In the genomic region with DNA sequence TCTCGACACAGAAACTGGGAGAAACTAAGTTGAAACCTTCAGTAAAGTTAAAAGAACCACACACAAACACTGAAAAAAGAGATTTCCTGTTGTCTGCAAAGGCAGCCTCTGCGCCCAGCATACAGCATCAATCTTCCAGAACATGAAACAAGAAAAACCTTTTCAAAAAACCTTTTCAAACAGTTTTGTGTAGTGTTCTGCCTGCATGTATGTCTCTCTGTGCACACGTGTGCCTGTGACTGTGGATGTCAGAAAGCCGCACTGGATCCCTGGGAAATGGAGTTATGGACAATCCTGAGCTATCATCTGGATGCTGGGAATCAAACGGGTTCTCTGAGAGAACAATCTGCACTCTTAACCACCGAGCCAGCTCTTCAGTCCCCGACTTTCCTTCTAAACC, we compare ENCODE assay signal across 8 mouse cellular contexts. TPM values are rescaled to one million over a fixed set of nuclear protein-coding genes. Genes with fewer than 3 reads are reported as not detected.
DNase-seq lines count a peak whose midpoint lies in the region; ATAC-seq and TF ChIP-seq lines count a peak whose summit lies in the region.

No protein-coding gene starts in this region.

- peak overlapping the region; percentile 44 for H3K27ac ChIP-seq in heart, adult 2 months
- H3K27ac ChIP-seq in forebrain, embryonic 16.5 days (ENCODE audit: low read length) = no peak overlapping the region
- peak overlapping the region; percentile 59 for H3K27ac ChIP-seq in macrophage

- H3K9me3 ChIP-seq in forebrain, embryonic 16.5 days (ENCODE audit: control insufficient read depth, low read length) = no peaks in the 10 kb centered on the region

- H3K27me3 ChIP-seq in heart, adult 2 months (ENCODE audit: control insufficient read depth, insufficient read depth, low read length) = no peaks in the 10 kb centered on the region
- no peaks in the 10 kb centered on the region for H3K27me3 ChIP-seq in C2C12 (ENCODE audit: control insufficient read depth, insufficient read depth, insufficient read length)
- no peaks in the 10 kb centered on the region for H3K27me3 ChIP-seq in forebrain, embryonic 16.5 days (replicated peaks; ENCODE audit: control insufficient read depth, insufficient read depth, low read length)

- no peak for TF ChIP-seq POLR2A in heart, adult 2 months (IDR thresholded peaks at IDR 0.05; ENCODE audit: insufficient read depth, low read depth, low read length)

- H3K36me3 ChIP-seq in heart, adult 2 months (ENCODE audit: control insufficient read depth, insufficient read depth, low read length) = no peaks in the 10 kb centered on the region
- H3K36me3 ChIP-seq in C2C12 (ENCODE audit: control insufficient read depth, insufficient read depth) = peaks cover 26% of the 10 kb centered on the region
- no peaks in the 10 kb centered on the region for H3K36me3 ChIP-seq in forebrain, embryonic 16.5 days (ENCODE audit: control insufficient read depth, insufficient read depth)
- no peaks in the 10 kb centered on the region for H3K36me3 ChIP-seq in macrophage (ENCODE audit: inconsistent target)

- peak overlapping the region; percentile 20 for H3ac ChIP-seq in C2C12 (ENCODE audit: control insufficient read depth, insufficient read length, low read depth)

- no peak for TF ChIP-seq EP300 in heart, adult 2 months (IDR thresholded peaks at IDR 0.05; ENCODE audit: insufficient read depth, low read depth, low read length)

- intact Hi-C loops in heart, adult 2 months (cut with DNase I) = no loop called here

- no peak for TF ChIP-seq CTCF in heart, adult 2 months (IDR thresholded peaks at IDR 0.05)
- TF ChIP-seq CTCF in C2C12 (IDR thresholded peaks at IDR 0.05; ENCODE audit: control insufficient read depth, insufficient read depth, insufficient read length) = no peak

- H3K4me1 ChIP-seq in heart, adult 2 months (ENCODE audit: control insufficient read depth, insufficient read depth, low read length) = peaks cover 25% of the 10 kb centered on the region
- H3K4me1 ChIP-seq in forebrain, embryonic 16.5 days (replicated peaks; ENCODE audit: control insufficient read depth, insufficient read depth, low read length) = peaks cover 35% of the 10 kb centered on the region

- H3K79me3 ChIP-seq in C2C12 (ENCODE audit: low read depth) = peaks cover 61% of the 10 kb centered on the region

- WGBS in heart, adult 2 months = 34% methylated on average over 7 of the region's 7 CpGs
- 63% methylated on average over 7 of the region's 7 CpGs for WGBS in forebrain, embryonic 16.5 days
- WGBS in macrophage (ENCODE audit: missing documents) = 8% methylated on average over 7 of the region's 7 CpGs

- H3K9ac ChIP-seq in heart, adult 2 months (ENCODE audit: low read depth, low read length) = 0 out of 2 replicates have a peak overlapping the region, but pooled peaks have one; percentile 4
- no peak overlapping the region for H3K9ac ChIP-seq in forebrain, embryonic 16.5 days (replicated peaks; ENCODE audit: low read depth, low read length)

- DNase-seq in heart, adult 2 months = peak in 1 of 2 experiments; percentile 14
- no peak for DNase-seq in heart, adult 8-10 months (ENCODE audit: low spot score)
- DNase-seq in cerebellum, adult 11 months = no peak
- no peak for DNase-seq in cerebellum, postnatal 4 days (ENCODE audit: low spot score in 2 of 2)

- peaks cover 5% of the 10 kb centered on the region for H3K79me2 ChIP-seq in heart, adult 2 months (replicated peaks; ENCODE audit: control insufficient read depth, insufficient read depth, low read length)
- peaks cover 65% of the 10 kb centered on the region for H3K79me2 ChIP-seq in C2C12 (ENCODE audit: control insufficient read depth, insufficient read depth)
- H3K79me2 ChIP-seq in macrophage (ENCODE audit: inconsistent target) = peaks cover 55% of the 10 kb centered on the region

- H3K4me3 ChIP-seq in heart, adult 2 months = peak overlapping the region; percentile 28
- H3K4me3 ChIP-seq in C2C12 (ENCODE audit: insufficient read depth, poor library complexity, severe bottlenecking) (peak overlapping the region; percentile 72), macrophage (ENCODE audit: inconsistent target) (peak overlapping the region; percentile 80)
- peak overlapping the region; percentile 13; the same call in 1 of the 2 replicates for H3K4me3 ChIP-seq in forebrain, embryonic 16.5 days (replicated peaks; ENCODE audit: low read length)

- H3K4me2 ChIP-seq in forebrain, embryonic 16.5 days (ENCODE audit: low read length) = peak overlapping the region; percentile 90

- no peak for ATAC-seq in forebrain, embryonic 16.5 days
- ATAC-seq in granulocyte monocyte progenitor cell, adult 5-6 weeks (replicated peaks; ENCODE audit: poor library complexity, severe bottlenecking) = no peak

TF ChIP-seq in C2C12, 6 proteins besides CTCF, POLR2A, EP300 and RAD21 (continues in another document):
- TF ChIP-seq USF1 (IDR thresholded peaks at IDR 0.05; ENCODE audit: low read depth) (no peak), MYOG (IDR thresholded peaks at IDR 0.05; ENCODE audit: control insufficient read depth, extremely low read depth, insufficient read length) (no peak), MYOD1 (IDR thresholded peaks at IDR 0.05; ENCODE audit: control insufficient read depth, insufficient read length, low read depth) (no peak), MAX (IDR thresholded peaks at IDR 0.05) (no peak)

RNA-seq across cellular contexts. Expression of gene Mlec, which starts 1.6 kb away (rescaled TPM):
- total RNA-seq in heart, adult 2 months (2021) = 10 to 100 TPM; 74.6 to 80.6 TPM
- 40.4 and 75.4 TPM in 2 replicates for polyA plus RNA-seq in heart, adult 2 months (2012; rRNA removed)
- 10 to 100 TPM; 75.2 to 88.5 (median 78.8) TPM for total RNA-seq in heart, adult 8-10 months (2022)
- polyA plus RNA-seq in C2C12 (2012; fragmentation: generic; extraction: Trizol) (120 TPM), macrophage (2018) (48.9 to 54.7 TPM (median 49.7 TPM) in 3 replicates)
- polyA plus RNA-seq in forebrain, embryonic 16.5 days (2015; fragmentation: Nextera tagmentation; extraction: Ambion mirVana) = 19.3 and 21.1 TPM in 2 replicates
- 10 to 100 TPM in 20 of 26 experiments, 1 to 10 TPM in 6; 5.1 to 57.8 (median 20.7) TPM for total RNA-seq in macrophage (2018; cell fraction: chromatin; rRNA removed)
- total RNA-seq in macrophage (2018; cell fraction: cytosol; rRNA removed) = 10 to 100 TPM; 16.3 to 66.5 (median 31.9) TPM
- 10 to 100 TPM; 13.5 to 80.8 (median 35.8) TPM for total RNA-seq in macrophage (2018; cell fraction: nucleus; rRNA removed)
- total RNA-seq in granulocyte monocyte progenitor cell, adult 5-6 weeks (2014; fragmentation: Nextera tagmentation) = 247 and 279 TPM in 2 replicates
- 290 and 318 TPM in 2 replicates for total RNA-seq in granulocyte monocyte progenitor cell, adult 5-6 weeks (2017)

RNA-seq across cellular contexts. Expression of gene Unc119b, which starts 21.6 kb away (rescaled TPM):
- 10 to 100 TPM; 15.8 to 22.0 TPM for total RNA-seq in heart, adult 2 months (2021)
- polyA plus RNA-seq in heart, adult 2 months (2012; rRNA removed) = 18.4 and 27.8 TPM in 2 replicates
- 10 to 100 TPM; 11.8 to 18.5 (median 14.5) TPM for total RNA-seq in heart, adult 8-10 months (2022)
- polyA plus RNA-seq in C2C12 (2012; fragmentation: generic; extraction: Trizol) (39.0 TPM), macrophage (2018) (4.7 to 6.5 TPM (median 5.0 TPM) in 3 replicates)
- 35.3 and 39.8 TPM in 2 replicates for polyA plus RNA-seq in forebrain, embryonic 16.5 days (2015; fragmentation: Nextera tagmentation; extraction: Ambion mirVana)
- total RNA-seq in macrophage (2018; cell fraction: chromatin; rRNA removed) = 10 to 100 TPM in 1 of 26 experiments, 1 to 10 TPM in 23, under 1 TPM in 2; 0.86 to 14.6 (median 4.4) TPM
- total RNA-seq in macrophage (2018; cell fraction: cytosol; rRNA removed) = 10 to 100 TPM in 1 of 26 experiments, 1 to 10 TPM in 25; 2.7 to 10.4 (median 5.5) TPM
- 1 to 10 TPM; 2.0 to 8.0 (median 4.3) TPM for total RNA-seq in macrophage (2018; cell fraction: nucleus; rRNA removed)
- total RNA-seq in granulocyte monocyte progenitor cell, adult 5-6 weeks (2014; fragmentation: Nextera tagmentation) = 12.5 and 16.4 TPM in 2 replicates
- 8.1 and 10.3 TPM in 2 replicates for total RNA-seq in granulocyte monocyte progenitor cell, adult 5-6 weeks (2017)

RNA-seq across cellular contexts. Expression of gene Acads, which starts 37.3 kb away (rescaled TPM):
- 100 to 1,000 TPM; 199 to 228 TPM for total RNA-seq in heart, adult 2 months (2021)
- polyA plus RNA-seq in heart, adult 2 months (2012; rRNA removed) = 256 and 333 TPM in 2 replicates
- 100 to 1,000 TPM; 225 to 279 (median 244) TPM for total RNA-seq in heart, adult 8-10 months (2022)
- polyA plus RNA-seq in C2C12 (2012; fragmentation: generic; extraction: Trizol) (56.9 TPM), macrophage (2018) (18.4 to 32.1 TPM (median 30.6 TPM) in 3 replicates)
- 18.0 and 19.8 TPM in 2 replicates for polyA plus RNA-seq in forebrain, embryonic 16.5 days (2015; fragmentation: Nextera tagmentation; extraction: Ambion mirVana)
- total RNA-seq in macrophage (2018; cell fraction: chromatin; rRNA removed) = 10 to 100 TPM in 17 of 26 experiments, 1 to 10 TPM in 9; 2.1 to 33.3 (median 14.4) TPM
- total RNA-seq in macrophage (2018; cell fraction: cytosol; rRNA removed) = 10 to 100 TPM; 11.0 to 37.6 (median 22.1) TPM
- 10 to 100 TPM in 14 of 26 experiments, 1 to 10 TPM in 12; 5.3 to 26.7 (median 10.1) TPM for total RNA-seq in macrophage (2018; cell fraction: nucleus; rRNA removed)
- total RNA-seq in granulocyte monocyte progenitor cell, adult 5-6 weeks (2014; fragmentation: Nextera tagmentation) = 32.0 and 59.2 TPM in 2 replicates
- total RNA-seq in granulocyte monocyte progenitor cell, adult 5-6 weeks (2017) = 24.3 and 27.6 TPM in 2 replicates

RNA-seq across cellular contexts. Expression of gene Cabp1, which starts 37.8 kb away (rescaled TPM):
- total RNA-seq in heart, adult 2 months (2021) = 1 to 10 TPM; 2.3 to 3.9 TPM
- 6.0 and 13.2 TPM in 2 replicates for polyA plus RNA-seq in heart, adult 2 months (2012; rRNA removed)
- 1 to 10 TPM; 1.7 to 2.6 (median 1.9) TPM for total RNA-seq in heart, adult 8-10 months (2022)
- polyA plus RNA-seq in C2C12 (2012; fragmentation: generic; extraction: Trizol) (0.12 TPM), macrophage (2018) (not detected in 3 replicates)
- 8.3 and 9.2 TPM in 2 replicates for polyA plus RNA-seq in forebrain, embryonic 16.5 days (2015; fragmentation: Nextera tagmentation; extraction: Ambion mirVana)
- total RNA-seq in macrophage (2018; cell fraction: chromatin; rRNA removed) = 1 to 10 TPM in 1 of 26 experiments, under 1 TPM in 1, not detected in 24; 0.50 to 1.0 TPM
- not detected for total RNA-seq in macrophage (2018; cell fraction: cytosol; rRNA removed)
- total RNA-seq in macrophage (2018; cell fraction: nucleus; rRNA removed) = under 1 TPM in 2 of 26 experiments, not detected in 24; 0.21 to 0.84 TPM
- not detected in 2 replicates for total RNA-seq in granulocyte monocyte progenitor cell, adult 5-6 weeks (2014; fragmentation: Nextera tagmentation)
- not detected in 2 replicates for total RNA-seq in granulocyte monocyte progenitor cell, adult 5-6 weeks (2017)

RNA-seq across cellular contexts. Expression of gene Gm10401, which starts 58.3 kb away (rescaled TPM):
- not detected for total RNA-seq in heart, adult 2 months (2021)
- polyA plus RNA-seq in heart, adult 2 months (2012; rRNA removed) = not detected in 2 replicates
- total RNA-seq in heart, adult 8-10 months (2022) = not detected
- polyA plus RNA-seq in C2C12 (2012; fragmentation: generic; extraction: Trizol) (6.5 TPM), macrophage (2018) (1.4 TPM in 1 of 3 replicates, not detected in the others)
- 34.9 and 38.1 TPM in 2 replicates for polyA plus RNA-seq in forebrain, embryonic 16.5 days (2015; fragmentation: Nextera tagmentation; extraction: Ambion mirVana)
- total RNA-seq in macrophage (2018; cell fraction: chromatin; rRNA removed) = not detected
- not detected for total RNA-seq in macrophage (2018; cell fraction: cytosol; rRNA removed)
- not detected for total RNA-seq in macrophage (2018; cell fraction: nucleus; rRNA removed)
- not detected in 2 replicates for total RNA-seq in granulocyte monocyte progenitor cell, adult 5-6 weeks (2014; fragmentation: Nextera tagmentation)
- total RNA-seq in granulocyte monocyte progenitor cell, adult 5-6 weeks (2017) = 0.26 TPM in 1 of 2 replicates, not detected in the other

Comparison
In these comparisons a context has a peak if more than half of its experiments do, and no peak if none do; other contexts are left out.
1. H3K4me3 ChIP-seq: peak in every context shown above with its lines; median percentile 80 in macrophage; 72 in C2C12; 28 in heart, adult 2 months; 13 in forebrain, embryonic 16.5 days.